Mouse (Mus musculus) heart, adult 2 months (tissue): ENCODE measurements around the gene Tgm2.

ENCODE experiments used
- CTCF ChIP-seq: fragments of 200-600 bp; IDR thresholded peaks from 2 replicates; pipeline ENCODE4 v1.8.1; 2022; ENCODE audit warnings: antibody characterized with exemption, mild to moderate bottlenecking, moderate library complexity
- EP300 ChIP-seq: fragments of 200-500 bp; IDR thresholded peaks from 2 replicates; pipeline ENCODE4 v1.6.1; 2011; ENCODE audit warnings: low read depth, low read length, control low read depth; ENCODE audit not compliant: insufficient read depth
- POLR2A ChIP-seq: fragments of 200-500 bp; IDR thresholded peaks from 2 replicates; pipeline ENCODE4 v1.6.1; 2011; ENCODE audit warnings: mild to moderate bottlenecking, low read depth, low read length, control low read depth; ENCODE audit not compliant: insufficient read depth

GRCm38 (mm10) chr2:158155615-158156014 is 9.4 kb upstream of the Tgm2 start:
- no peak for TF ChIP-seq CTCF
- no peak for TF ChIP-seq POLR2A
- no peak for TF ChIP-seq EP300
